14 mouse cellular contexts compared by ENCODE assay signal in genomic region chr16:17121569-17121968, GRCm38 (mm10). TPM values are rescaled to one million over a fixed set of nuclear protein-coding genes. Genes with fewer than 3 reads are reported as not detected.
DNase-seq lines count a peak whose midpoint lies in the region; ATAC-seq lines count a peak whose summit lies in the region.
"Had no signal": no experiment of that assay in that cellular context is flagged by ENCODE, and none has a peak within 500 bp of the region (broad histone marks: within the 10 kb centered on the region; RNA-seq: fewer than 3 reads in every experiment).

No protein-coding gene starts in this region.

- no peaks in the 10 kb centered on the region for H3K27me3 ChIP-seq in forebrain, embryonic 16.5 days (replicated peaks; ENCODE audit: control insufficient read depth, insufficient read depth, low read length)
- H3K27me3 ChIP-seq in midbrain, embryonic 11.5 days (ENCODE audit: control insufficient read depth, insufficient read depth, low read length) = no peaks in the 10 kb centered on the region
- no peaks in the 10 kb centered on the region for H3K27me3 ChIP-seq in intestine, embryonic 15.5 days (replicated peaks)
- H3K27me3 ChIP-seq: liver, embryonic 13.5 days had no signal

- peaks cover 23% of the 10 kb centered on the region for H3K4me1 ChIP-seq in forebrain, embryonic 16.5 days (replicated peaks; ENCODE audit: control insufficient read depth, insufficient read depth, low read length)
- H3K4me1 ChIP-seq in midbrain, embryonic 11.5 days (ENCODE audit: control insufficient read depth, insufficient read depth, low read length) = peaks cover 23% of the 10 kb centered on the region
- peaks cover 19% of the 10 kb centered on the region for H3K4me1 ChIP-seq in intestine, embryonic 15.5 days (replicated peaks)

- WGBS in forebrain, embryonic 16.5 days = 32% methylated on average over 14 of the region's 14 CpGs
- WGBS in midbrain, embryonic 11.5 days = 46% methylated on average over 14 of the region's 14 CpGs
- 66% methylated on average over 14 of the region's 14 CpGs for WGBS in intestine, embryonic 15.5 days

- peak; percentile 38 for DNase-seq in right cerebral cortex, postnatal 4 days
- no peak for DNase-seq in right cerebral cortex, postnatal 10 days (ENCODE audit: low spot score in 2 of 2)
- DNase-seq in midbrain, embryonic 11.5 days (ENCODE audit: low spot score, missing footprints) = no peak
- no peak for DNase-seq in urinary bladder, postnatal 14 days (ENCODE audit: low spot score)
- no peak for DNase-seq in adrenal gland, adult 8-10 months
- no peak for DNase-seq in thymus, postnatal 4 days
- DNase-seq: cerebellum, adult 2 months; gastrocnemius, postnatal 25 days; liver, embryonic 13.5 days; lung, postnatal 10 days had no signal

- peak overlapping the region; percentile 39; the same call in 1 of the 2 replicates for H3K9ac ChIP-seq in forebrain, embryonic 16.5 days (replicated peaks; ENCODE audit: low read depth, low read length)
- H3K9ac ChIP-seq in midbrain, embryonic 11.5 days (ENCODE audit: low read length) = no peak overlapping the region; the same call in 1 of the 2 replicates
- H3K9ac ChIP-seq in intestine, embryonic 15.5 days = no peak overlapping the region
- H3K9ac ChIP-seq: liver, embryonic 13.5 days had no signal

- H3K4me3 ChIP-seq in forebrain, embryonic 16.5 days (replicated peaks; ENCODE audit: low read length) = peak overlapping the region; percentile 35
- H3K4me3 ChIP-seq in midbrain, embryonic 11.5 days (ENCODE audit: low read depth, low read length) = peak overlapping the region; percentile 7; the same call in 1 of the 2 replicates
- H3K4me3 ChIP-seq in intestine, embryonic 15.5 days (replicated peaks) = no peak overlapping the region
- H3K4me3 ChIP-seq: liver, embryonic 13.5 days had no signal

- H3K4me2 ChIP-seq in forebrain, embryonic 16.5 days (ENCODE audit: low read length) = peak overlapping the region; percentile 22
- peak overlapping the region; percentile 0; the same call in 1 of the 2 replicates for H3K4me2 ChIP-seq in midbrain, embryonic 11.5 days
- H3K4me2 ChIP-seq in intestine, embryonic 15.5 days (replicated peaks) = no peak overlapping the region
- H3K4me2 ChIP-seq: liver, embryonic 13.5 days had no signal

- H3K36me3 ChIP-seq in forebrain, embryonic 16.5 days (ENCODE audit: control insufficient read depth, insufficient read depth) = no peaks in the 10 kb centered on the region
- H3K36me3 ChIP-seq in midbrain, embryonic 11.5 days (ENCODE audit: control insufficient read depth, insufficient read depth, low read length) = peaks cover 12% of the 10 kb centered on the region
- peaks cover 4% of the 10 kb centered on the region; the same call in 1 of the 2 replicates for H3K36me3 ChIP-seq in intestine, embryonic 15.5 days

- peak; percentile 57 for ATAC-seq in forebrain, embryonic 16.5 days
- no peak for ATAC-seq in midbrain, embryonic 11.5 days (ENCODE audit: low FRiP score)
- ATAC-seq in intestine, embryonic 15.5 days = no peak
- ATAC-seq: inflammation-experienced regulatory T-cells, adult 6 months had no signal

- no peaks in the 10 kb centered on the region for H3K9me3 ChIP-seq in forebrain, embryonic 16.5 days (ENCODE audit: control insufficient read depth, low read length)
- H3K9me3 ChIP-seq in midbrain, embryonic 11.5 days (ENCODE audit: control insufficient read depth, low read length) = no peaks in the 10 kb centered on the region
- no peaks in the 10 kb centered on the region for H3K9me3 ChIP-seq in intestine, embryonic 15.5 days
- H3K9me3 ChIP-seq: liver, embryonic 13.5 days had no signal

- H3K27ac ChIP-seq in forebrain, embryonic 16.5 days (ENCODE audit: low read length) = no peak overlapping the region
- H3K27ac ChIP-seq in midbrain, embryonic 11.5 days (ENCODE audit: low read depth, low read length) = no peak overlapping the region
- no peak overlapping the region for H3K27ac ChIP-seq in intestine, embryonic 15.5 days
- H3K27ac ChIP-seq: kidney, postnatal 0 days; liver, embryonic 13.5 days had no signal

RNA-seq across cellular contexts. Expression of gene 2610318N02Rik, which starts 3.4 kb away (rescaled TPM):
- polyA plus RNA-seq in forebrain, embryonic 16.5 days (2015; fragmentation: Nextera tagmentation; extraction: Ambion mirVana) = 18.4 and 21.2 TPM in 2 replicates
- 94.9 and 108 TPM in 2 replicates for polyA plus RNA-seq in midbrain, embryonic 11.5 days (2014; fragmentation: Nextera tagmentation; extraction: Ambion mirVana)
- 1 to 10 TPM in 2 of 4 experiments, under 1 TPM in 2; 0.62 to 1.5 (median 1.1) TPM for total RNA-seq in adrenal gland, adult 8-10 months (2022)
- polyA plus RNA-seq in intestine, embryonic 15.5 days (2015; fragmentation: Nextera tagmentation; extraction: Ambion mirVana) = 34.5 and 39.0 TPM in 2 replicates
- total RNA-seq: gastrocnemius, postnatal 25 days had no signal

RNA-seq across cellular contexts. Expression of gene Ppil2, which starts 10.5 kb away (rescaled TPM):
- 158 and 182 TPM in 2 replicates for polyA plus RNA-seq in forebrain, embryonic 16.5 days (2015; fragmentation: Nextera tagmentation; extraction: Ambion mirVana)
- polyA plus RNA-seq in midbrain, embryonic 11.5 days (2014; fragmentation: Nextera tagmentation; extraction: Ambion mirVana) = 142 and 147 TPM in 2 replicates
- total RNA-seq in adrenal gland, adult 8-10 months (2022) = 100 to 1,000 TPM in 3 of 4 experiments, 10 to 100 TPM in 1; 99.4 to 120 (median 106) TPM
- polyA plus RNA-seq in intestine, embryonic 15.5 days (2015; fragmentation: Nextera tagmentation; extraction: Ambion mirVana) = 121 and 129 TPM in 2 replicates

RNA-seq across cellular contexts. Expression of gene Sdf2l1, which starts 10.6 kb away (rescaled TPM):
- polyA plus RNA-seq in forebrain, embryonic 16.5 days (2015; fragmentation: Nextera tagmentation; extraction: Ambion mirVana) = 36.8 and 40.3 TPM in 2 replicates
- 59.7 and 62.9 TPM in 2 replicates for polyA plus RNA-seq in midbrain, embryonic 11.5 days (2014; fragmentation: Nextera tagmentation; extraction: Ambion mirVana)
- 10 to 100 TPM; 25.5 to 54.1 (median 34.4) TPM for total RNA-seq in adrenal gland, adult 8-10 months (2022)
- 134 and 192 TPM in 2 replicates for polyA plus RNA-seq in intestine, embryonic 15.5 days (2015; fragmentation: Nextera tagmentation; extraction: Ambion mirVana)

RNA-seq across cellular contexts. Expression of gene Ydjc, which starts 22.9 kb away (rescaled TPM):
- 26.2 and 32.9 TPM in 2 replicates for polyA plus RNA-seq in forebrain, embryonic 16.5 days (2015; fragmentation: Nextera tagmentation; extraction: Ambion mirVana)
- polyA plus RNA-seq in midbrain, embryonic 11.5 days (2014; fragmentation: Nextera tagmentation; extraction: Ambion mirVana) = 6.8 and 9.2 TPM in 2 replicates
- 10 to 100 TPM in 2 of 4 experiments, 1 to 10 TPM in 2; 7.3 to 16.8 (median 9.7) TPM for total RNA-seq in adrenal gland, adult 8-10 months (2022)
- polyA plus RNA-seq in intestine, embryonic 15.5 days (2015; fragmentation: Nextera tagmentation; extraction: Ambion mirVana) = 33.5 and 35.1 TPM in 2 replicates

RNA-seq across cellular contexts. Expression of gene Ccdc116, which starts 25.5 kb away (rescaled TPM):
- polyA plus RNA-seq in forebrain, embryonic 16.5 days (2015; fragmentation: Nextera tagmentation; extraction: Ambion mirVana) = 1.7 and 2.4 TPM in 2 replicates
- 0.40 and 0.41 TPM in 2 replicates for polyA plus RNA-seq in midbrain, embryonic 11.5 days (2014; fragmentation: Nextera tagmentation; extraction: Ambion mirVana)
- total RNA-seq in adrenal gland, adult 8-10 months (2022) = under 1 TPM; 0.35 to 0.66 (median 0.47) TPM
- 1.9 and 2.3 TPM in 2 replicates for polyA plus RNA-seq in intestine, embryonic 15.5 days (2015; fragmentation: Nextera tagmentation; extraction: Ambion mirVana)
